Mouse (Mus musculus) retina, embryonic 14.5 days (tissue): ENCODE measurements at regions not wholly inside any gene's neighbourhood (a gene's known extent, or its start where the extent isn't known, plus 50 kb on each side); places are given as distances from the start of the nearest gene placed in this dataset.
A peak's percentile ranks its signal among the peaks of the same experiment; 100 is the strongest.

Source experiments
- DNase-seq: peaks from one replicate; pipeline ENCODE4 v3.0.0-alpha.2; 2015; ENCODE audit warnings: low spot score

DNA sequence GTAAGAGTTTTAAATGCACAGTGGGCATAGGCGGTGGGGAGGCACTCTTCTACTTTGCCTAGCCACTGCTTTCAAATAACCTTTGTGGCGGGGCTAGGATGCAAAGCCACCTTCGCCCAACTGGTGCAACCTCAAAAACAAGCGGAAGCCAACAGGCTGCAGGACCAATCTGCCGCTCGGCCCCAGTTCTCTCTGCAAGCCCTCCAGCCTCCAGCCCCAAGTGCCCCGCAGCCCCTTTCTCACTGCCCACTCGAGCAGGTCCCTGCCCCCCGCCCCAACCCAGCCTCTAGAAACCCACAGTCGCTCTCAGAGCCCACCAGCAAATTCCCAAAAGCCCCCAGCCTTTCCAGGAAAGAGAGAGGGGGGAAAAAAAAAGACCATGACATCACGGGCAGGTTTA lies 89.6 kb upstream of the Ssbp2 start:
- no peak for DNase-seq

- DNase-seq, result peak; percentile 99
Observed at GRCm38 (mm10) chr13:91370886-91371595, 89.0 kb upstream of the Ssbp2 start.

DNA sequence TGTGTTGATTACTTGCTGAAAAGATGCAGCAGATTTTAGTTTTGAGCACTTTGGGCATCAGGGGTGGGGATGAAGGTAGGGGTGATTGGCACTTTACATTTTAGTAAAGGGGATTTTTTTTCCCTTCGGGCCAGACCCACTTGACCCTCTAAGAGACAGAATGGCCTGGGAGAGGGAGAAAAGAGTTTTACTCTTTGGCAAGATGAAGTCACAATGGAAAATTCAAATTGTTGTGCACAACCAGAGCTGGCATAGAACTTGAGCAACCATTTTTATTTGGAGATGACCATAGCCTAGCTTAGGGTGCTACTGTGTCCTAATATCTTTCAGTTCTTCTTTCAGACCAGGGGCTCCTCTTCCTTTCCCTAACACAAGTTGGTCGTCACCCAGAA lies 88.5 kb upstream of the Ssbp2 start:
- DNase-seq, result no peak

DNA sequence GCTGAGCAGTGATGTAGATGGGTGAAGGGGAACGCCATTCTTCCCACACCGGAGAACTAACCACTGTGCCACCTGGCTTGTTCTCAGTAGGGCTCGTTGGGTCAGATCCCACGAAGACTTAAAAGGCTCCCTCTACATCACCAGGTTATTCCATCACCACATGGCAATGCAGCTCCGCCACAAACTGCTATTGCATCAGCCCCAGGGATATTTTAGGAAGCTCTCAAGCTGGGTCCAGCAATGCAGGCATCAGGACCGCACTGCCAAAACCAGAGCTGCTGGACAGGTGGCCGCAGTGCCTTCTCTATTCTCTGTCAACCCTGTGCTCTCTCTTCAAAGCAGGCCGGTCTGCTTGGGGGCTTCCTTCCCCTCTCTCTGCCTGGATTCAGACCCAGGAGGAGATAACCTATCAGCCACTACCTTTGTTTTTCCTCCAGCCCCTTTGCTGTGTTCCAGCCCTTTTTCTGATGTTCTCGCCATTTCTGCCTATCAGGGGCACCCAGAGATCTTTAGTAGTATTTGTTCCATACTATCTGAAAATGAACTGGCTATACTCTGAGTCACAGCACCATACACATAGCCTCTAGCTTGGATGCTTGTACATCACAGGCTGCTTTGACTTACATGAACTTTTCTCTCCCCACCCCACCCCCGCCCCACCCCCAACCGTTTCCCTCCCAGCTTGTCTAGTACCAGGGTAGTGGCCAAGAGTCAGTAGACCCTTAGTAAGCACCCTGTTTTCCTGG lies 87.8 kb upstream of the Ssbp2 start:
- DNase-seq, result no peak

DNA sequence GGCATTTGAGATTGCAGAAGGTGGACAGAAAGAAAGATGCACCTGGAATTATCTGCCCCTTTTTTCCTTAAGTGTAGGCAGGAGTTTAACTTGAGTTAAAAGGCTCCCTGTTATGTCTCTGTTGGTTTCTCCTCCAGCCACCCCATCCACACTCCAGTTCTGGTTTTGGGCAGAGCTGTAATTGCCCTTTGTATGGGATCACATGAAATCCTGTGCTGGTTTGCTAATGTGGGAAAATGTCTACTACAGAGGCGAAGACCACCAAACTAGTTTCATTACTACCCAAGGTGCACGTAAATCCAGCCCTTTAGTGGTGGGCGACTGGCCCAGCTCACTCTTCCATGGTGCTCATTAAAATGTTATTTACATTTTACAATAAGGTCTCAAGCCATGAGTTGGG lies 85.9 kb upstream of the Ssbp2 start:
- DNase-seq, result peak; percentile 73

DNA sequence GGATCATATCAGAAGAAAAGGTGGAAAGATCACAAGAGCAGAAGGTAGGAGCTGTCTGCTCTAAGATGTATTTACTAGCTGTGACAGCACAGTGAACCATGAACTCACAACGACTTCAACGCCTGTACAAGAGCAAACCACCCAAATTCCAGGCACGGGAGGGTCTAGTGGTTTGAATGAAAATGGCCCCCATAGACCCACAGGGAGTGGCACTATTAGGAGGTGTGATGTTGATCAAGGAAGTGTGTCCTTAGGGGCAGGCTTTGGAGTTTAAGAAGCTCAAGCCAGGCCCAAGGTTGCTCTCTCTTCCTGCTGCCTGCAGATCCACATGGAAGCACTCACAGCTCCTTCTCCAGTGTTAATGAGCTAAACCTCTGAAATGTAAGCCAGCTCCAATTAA lies 83.5 kb upstream of the Ssbp2 start:
- DNase-seq, result no peak

DNA sequence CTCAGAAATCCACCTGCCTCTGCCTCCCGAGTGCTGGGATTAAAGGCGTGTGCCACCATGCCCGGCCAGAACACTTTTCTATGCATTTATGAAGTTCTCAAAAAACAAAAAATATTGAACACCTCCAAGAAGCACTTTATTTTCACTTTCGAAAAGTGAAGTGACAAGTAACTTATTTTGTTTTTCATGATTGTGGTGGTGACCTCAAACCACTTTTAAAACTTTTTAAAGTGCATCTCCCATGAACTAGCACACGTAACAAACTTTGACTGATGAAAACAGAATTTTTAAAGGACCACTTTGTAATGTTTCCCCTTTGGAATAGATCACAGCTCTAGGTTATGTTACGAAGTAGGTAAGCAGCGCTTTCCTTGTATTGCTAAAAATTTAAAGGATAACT lies 82.7 kb upstream of the Ssbp2 start:
- DNase-seq, result no peak

DNA sequence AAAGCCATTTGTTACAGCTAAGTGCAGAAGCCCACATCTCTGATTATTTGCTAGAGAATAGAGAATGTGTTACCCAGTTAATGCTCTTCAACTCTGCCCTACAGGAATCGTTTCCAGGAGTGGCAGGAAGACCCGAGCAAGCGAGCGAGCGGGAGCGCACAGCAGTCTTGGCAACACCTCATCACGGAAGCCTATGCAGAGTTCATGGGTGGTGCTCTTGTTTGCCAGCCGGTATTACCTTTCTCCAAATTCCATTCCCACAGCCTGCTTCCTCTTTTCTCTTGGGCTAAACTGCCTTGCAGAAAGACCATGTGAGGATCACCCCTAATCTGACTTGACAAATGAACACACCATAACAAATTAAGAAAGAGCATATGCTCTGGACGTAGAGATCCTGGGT lies 82.1 kb upstream of the Ssbp2 start:
- no peak for DNase-seq

DNA sequence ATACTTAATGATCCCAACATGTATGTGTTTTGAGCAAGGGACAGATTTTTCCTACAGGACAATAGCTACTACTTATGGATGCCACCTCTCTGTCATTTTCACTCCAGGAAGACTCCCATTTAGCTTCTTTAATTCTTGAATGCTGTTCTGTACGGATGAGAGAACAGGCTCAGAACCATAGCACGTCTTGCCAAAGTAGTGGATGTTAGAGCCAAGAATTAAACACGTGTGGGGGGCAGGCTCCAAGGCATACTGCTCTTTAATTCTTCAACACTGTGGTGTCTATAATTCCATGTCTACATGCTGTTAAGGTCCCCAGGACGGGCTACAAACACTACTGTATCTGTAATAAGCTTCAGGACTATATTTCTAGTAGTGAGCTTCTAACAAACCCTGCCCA lies 74.7 kb upstream of the Ssbp2 start:
- no peak for DNase-seq

DNA sequence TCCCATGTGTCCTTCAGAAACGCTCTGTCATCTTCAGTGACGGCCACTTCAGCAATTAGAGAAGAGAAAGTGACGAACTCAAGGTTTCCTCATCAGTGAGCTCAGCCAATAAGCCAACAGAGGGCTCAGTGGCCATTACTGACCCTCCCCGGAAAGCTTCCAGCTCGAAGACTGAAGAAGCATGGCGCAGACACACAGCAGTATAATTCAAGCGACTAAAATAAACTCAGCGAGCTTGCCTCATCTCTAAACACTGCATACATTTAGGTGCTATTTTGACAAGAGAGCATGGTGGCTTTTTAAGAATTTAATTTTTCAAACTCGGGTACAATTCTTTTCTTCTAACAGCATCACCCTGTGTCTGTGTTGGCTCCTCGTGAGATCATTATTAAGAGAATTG lies 72.2 kb upstream of the Ssbp2 start:
- DNase-seq, result no peak

GRCm38 (mm10) chr13:91403632-91404031 lies 56.5 kb upstream of the Ssbp2 start:
- DNase-seq, result no peak

DNA sequence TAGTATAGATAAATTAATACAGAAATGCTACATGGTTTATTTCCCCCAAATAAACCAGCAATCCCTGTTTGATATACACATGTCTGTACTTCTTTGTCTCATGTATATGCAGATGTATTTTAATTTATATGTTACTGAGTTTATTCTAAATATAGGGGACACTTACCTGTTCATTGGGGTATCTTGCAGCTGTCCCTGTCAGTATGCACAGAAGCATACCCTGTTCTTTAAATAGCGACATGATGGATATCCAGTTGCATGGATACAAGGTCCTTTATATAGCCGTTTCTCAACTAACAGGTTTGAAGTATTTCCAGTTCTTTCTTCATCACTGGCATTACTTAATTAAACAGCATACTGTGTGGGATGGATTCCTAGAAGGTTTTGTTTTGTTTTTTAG lies 55.1 kb upstream of the Ssbp2 start:
- no peak for DNase-seq

DNA sequence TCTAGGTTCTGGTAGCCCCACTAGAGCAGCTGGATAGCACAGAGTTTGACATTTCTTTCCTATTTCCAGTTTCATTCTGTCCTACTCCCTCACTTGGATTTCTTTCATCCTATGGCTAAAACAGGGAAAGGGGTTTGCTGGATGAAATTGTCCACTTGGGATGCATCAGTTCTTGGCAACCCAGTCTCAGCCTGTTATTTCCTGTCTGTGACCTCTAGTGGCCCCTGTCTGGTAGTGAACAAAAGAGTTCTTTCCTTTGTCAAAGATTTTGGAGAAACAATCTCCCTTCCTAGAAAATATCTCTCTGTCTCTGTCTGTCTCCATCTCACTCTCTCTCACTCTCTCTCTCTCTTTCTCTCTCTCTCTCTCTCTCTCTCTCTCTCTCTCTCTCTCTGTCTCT lies 50.0 kb upstream of the Ssbp2 start:
- DNase-seq, result no peak
